Mouse (Mus musculus) c-Kit-positive CD71-negative TER-119-negative erythroid progenitor cells, embryonic 14.5 days (primary cell): Measurements from ENCODE around the gene Ociad2.

Source experiments
- DNase-seq: peaks from one replicate; pipeline ENCODE4 v3.0.0-alpha.2; 2013; ENCODE audit warnings: low read depth

Gene Ociad2

GRCm38 (mm10) chr5:73304507-73304906, 36.3 kb downstream of the Ociad2 start:
- DNase-seq, result no peak

- no peak for DNase-seq
Observed at GRCm38 (mm10) chr5:73301601-73302307, 39.1 kb downstream of the Ociad2 start.

GRCm38 (mm10) chr5:73295916-73296315, 44.9 kb downstream of the Ociad2 start:
- no peak for DNase-seq

GRCm38 (mm10) chr5:73295016-73295415, 45.8 kb downstream of the Ociad2 start:
- DNase-seq, result no peak

GRCm38 (mm10) chr5:73293458-73293827, 47.4 kb downstream of the Ociad2 start:
- no peak for DNase-seq

- DNase-seq, result peak; percentile 92
Observed at GRCm38 (mm10) chr5:73292502-73293457, 48.0 kb downstream of the Ociad2 start, which contains the start of gene Ociad1. Ociad1 (plus strand) TSS chr5:73292784.

DNA sequence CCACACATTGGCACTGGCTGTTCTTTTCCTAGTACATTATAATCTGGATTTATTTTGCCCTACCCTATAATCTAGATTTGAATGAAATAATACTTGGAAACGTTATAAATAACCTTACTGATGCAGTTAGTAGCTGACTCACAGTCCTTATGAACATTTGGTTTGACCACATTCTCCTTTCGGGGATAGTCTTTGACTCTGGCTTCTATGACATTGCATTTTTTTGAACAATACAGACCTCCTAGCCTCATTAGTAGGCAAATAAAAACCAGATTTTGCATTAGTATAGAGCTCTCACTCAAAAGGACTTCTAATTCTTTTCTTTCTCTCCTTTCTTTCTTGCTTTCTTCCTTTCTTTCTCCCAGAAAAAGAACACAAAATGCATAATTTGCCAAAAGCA, 50.9 kb downstream of the Ociad2 start:
- DNase-seq, result no peak

DNA sequence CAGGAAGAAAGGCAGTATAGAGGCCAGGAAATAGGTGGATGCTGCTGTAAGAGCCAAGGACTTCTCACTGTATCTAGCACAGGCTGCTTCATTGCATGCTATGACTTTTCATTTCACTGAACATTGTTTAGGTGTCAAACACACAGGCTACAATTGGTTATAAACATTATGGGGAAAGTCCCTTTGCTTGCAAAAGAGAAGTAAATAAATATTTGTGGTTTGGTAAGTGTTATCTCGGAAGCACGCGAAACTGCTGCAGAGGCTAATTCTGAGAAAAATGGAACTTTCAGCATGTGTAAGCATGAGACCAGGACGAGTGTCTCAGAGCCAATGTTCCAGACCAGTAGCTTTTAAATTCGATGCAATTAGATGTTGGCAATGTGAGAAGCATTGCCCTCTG, 54.2 kb downstream of the Ociad2 start:
- peak; percentile 16 for DNase-seq

DNA sequence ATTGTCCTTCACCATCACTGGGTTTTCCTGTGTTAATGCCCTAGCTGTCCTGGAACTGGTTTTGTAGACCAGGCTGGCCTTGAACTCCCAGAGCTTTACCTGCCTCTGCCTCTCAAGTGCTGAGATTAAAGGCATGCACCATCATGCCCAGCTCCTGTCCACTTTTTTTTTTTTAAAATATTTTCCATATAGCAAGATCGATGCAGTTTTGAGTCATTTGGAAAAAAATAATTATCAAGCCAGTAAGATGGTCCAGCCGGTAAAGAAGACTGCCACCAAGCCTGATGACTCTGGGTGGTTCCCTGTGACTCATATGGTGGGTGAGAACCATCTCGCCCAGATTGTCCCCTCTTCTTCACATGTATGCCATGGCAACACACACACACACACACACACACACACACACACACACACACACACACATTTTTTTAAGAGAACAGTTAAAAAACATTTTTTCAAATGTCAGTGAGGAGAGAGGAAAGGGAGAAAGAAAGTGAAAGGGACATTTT, 55.3 kb downstream of the Ociad2 start:
- DNase-seq, result no peak

GRCm38 (mm10) chr5:73284046-73284445, 56.8 kb downstream of the Ociad2 start:
- DNase-seq, result no peak

- DNase-seq, result no peak
Observed at GRCm38 (mm10) chr5:73280567-73280850, 60.3 kb downstream of the Ociad2 start.

- no peak for DNase-seq
Observed at GRCm38 (mm10) chr5:73279732-73280566, 60.9 kb downstream of the Ociad2 start.

GRCm38 (mm10) chr5:73279190-73279589, 61.6 kb downstream of the Ociad2 start:
- no peak for DNase-seq

GRCm38 (mm10) chr5:73274941-73275340, 65.9 kb downstream of the Ociad2 start:
- no peak for DNase-seq

DNA sequence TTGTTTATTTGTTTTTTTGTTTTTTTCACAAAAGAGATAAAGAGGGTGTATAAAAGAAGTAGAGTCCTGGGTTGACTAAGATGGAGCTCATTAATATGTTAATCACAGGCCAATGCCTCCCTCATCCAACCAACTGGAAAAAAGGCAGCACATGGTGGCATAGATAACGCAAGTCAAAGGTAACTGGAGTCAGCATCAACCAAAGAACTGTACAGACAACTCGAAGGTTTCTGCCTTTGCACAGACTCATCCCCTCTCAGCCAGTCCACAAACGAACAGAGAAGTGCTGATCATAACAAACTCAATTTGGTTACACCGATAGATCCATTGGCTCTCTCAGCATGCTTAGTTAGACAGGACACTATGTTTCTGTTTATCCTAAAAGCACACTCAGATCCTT, 67.7 kb downstream of the Ociad2 start:
- no peak for DNase-seq
